Mouse (Mus musculus) cerebellum, adult 2 months (tissue): ENCODE measurements at regions not wholly inside any gene's neighbourhood (a gene's known extent, or its start where the extent isn't known, plus 50 kb on each side); places are given as distances from the start of the nearest gene placed in this dataset.

Source experiments
- CTCF ChIP-seq: fragments of 200-500 bp; IDR thresholded peaks from 2 replicates; pipeline ENCODE4 v1.5.1; 2011; ENCODE audit warnings: low read depth, mild to moderate bottlenecking, control low read depth, low read length, moderate library complexity, borderline replicate concordance; ENCODE audit not compliant: insufficient read depth
- POLR2A ChIP-seq: fragments of 200-500 bp; IDR thresholded peaks from 2 replicates; pipeline ENCODE4 v1.6.1; 2011; ENCODE audit warnings: low read length, control low read depth, borderline replicate concordance; ENCODE audit not compliant: insufficient read depth

DNA sequence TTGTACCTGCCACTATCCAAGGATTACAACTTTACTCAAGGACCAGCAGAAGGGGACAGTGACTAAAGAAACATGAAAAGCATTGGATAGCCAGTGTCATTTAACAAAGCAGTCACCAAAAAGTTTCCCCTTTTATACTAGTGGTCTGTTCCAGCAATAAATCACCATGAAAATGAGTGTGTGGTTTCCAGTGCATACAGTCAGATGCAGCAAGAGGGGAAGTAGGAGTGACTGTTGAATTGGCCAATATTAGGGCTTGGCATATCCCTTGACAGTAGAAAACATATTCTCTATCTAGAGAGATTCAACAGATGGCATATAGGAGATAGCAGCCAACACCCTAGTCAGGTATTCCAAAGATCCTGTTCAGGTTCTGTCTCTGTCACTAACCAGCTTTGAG is 259.8 kb upstream of the H2al1a start:
- TF ChIP-seq POLR2A (no peak), CTCF (no peak)
